Mouse (Mus musculus): ENCODE data around the gene Unc79.

Unc79 gene

DNA sequence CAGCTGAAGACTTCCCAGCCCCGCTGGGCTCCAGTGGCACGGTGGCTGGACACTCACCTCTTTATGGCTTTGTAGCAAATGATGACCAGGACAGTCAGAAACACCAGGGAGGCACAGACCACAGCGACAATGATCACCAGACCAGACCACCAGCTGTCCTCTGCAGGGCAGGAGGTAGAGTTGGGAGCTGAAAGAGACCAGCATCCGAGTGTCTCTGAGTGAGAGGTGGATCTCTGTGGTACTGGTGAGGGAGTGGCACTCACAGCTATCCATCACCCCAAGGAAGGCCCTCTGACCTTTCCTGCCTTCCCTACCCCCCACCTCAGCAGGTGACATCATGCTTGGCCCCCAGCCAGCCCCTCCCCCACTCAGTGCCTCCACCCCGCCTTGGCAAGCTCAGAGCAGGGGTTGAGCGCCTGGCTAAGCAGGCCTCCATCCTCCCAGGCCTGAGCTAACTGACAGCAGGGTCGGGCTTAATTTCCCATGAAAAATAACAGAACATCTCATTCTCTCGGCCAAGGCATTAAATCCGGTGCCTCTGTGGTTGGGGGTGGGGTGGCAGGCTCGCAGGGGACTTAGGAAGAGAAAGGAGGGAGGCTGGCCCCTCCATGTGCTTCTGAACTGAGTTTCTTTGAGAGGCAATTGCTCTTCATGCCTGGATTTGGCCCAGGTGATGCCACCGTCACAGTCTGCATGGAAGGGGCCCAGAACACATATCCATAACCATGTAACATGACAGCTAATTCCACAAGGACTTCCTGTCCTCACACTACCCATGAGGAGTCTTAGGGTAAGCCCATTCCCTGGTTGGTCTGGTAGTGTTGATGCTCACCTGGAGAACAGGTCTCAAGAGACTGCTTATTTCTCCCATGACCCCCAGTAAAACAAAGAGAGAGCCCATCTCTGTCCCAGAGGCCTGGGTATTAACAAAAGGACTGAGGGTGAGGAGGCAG, 254.2 kb downstream of the Unc79 start:
- DNase-seq (ENCODE audit: low spot score in 2 of 2) = no peak

GRCm38 (mm10) chr12:103205561-103205960, 256.9 kb downstream of the Unc79 start:
- DNase-seq (ENCODE audit: low spot score in 2 of 2) = no peak

DNA sequence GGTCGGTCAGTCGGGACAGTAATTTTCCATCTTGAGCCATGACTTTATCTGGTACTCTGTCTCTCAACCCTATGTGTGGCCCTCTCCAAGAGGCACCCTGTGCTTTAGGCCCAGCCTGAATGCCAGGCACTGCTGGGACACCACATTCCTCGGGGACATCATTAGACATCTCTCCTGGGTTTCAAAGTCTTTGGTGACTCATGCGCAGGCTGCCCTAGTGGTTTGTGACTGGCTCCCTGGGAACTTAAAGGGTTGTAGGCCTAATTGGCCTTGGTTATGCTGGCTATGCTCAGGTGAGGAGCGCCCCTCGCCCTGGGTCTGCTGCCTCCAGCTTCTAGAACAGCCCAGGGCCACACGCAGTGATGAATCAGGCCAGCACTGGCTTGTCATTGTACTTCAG, 260.9 kb downstream of the Unc79 start:
- no peak for DNase-seq (ENCODE audit: low spot score in 2 of 2)

DNA sequence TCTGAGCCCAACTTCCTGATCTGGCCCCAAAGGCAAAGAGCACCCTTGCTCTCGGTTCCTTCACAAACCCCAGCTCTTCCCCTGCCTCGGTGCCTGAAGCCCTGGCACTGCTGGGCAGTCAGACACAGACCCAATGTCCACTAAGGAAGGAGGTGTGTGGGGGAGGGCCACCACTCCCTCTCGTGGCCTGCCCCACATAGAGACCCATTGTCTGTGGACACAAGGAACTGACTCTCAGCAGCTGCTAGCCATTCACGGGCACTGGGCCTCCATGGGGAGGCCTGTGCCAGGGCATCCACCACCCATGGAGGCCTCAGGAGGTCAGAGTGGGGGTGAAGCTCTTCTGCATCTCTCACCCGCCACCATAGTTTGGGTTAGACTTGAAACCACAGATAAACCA, 262.4 kb downstream of the Unc79 start:
- DNase-seq (ENCODE audit: low spot score in 2 of 2) = no peak

GRCm38 (mm10) chr12:103213591-103213990, 264.9 kb downstream of the Unc79 start:
- no peak for DNase-seq (ENCODE audit: low spot score in 2 of 2)

DNA sequence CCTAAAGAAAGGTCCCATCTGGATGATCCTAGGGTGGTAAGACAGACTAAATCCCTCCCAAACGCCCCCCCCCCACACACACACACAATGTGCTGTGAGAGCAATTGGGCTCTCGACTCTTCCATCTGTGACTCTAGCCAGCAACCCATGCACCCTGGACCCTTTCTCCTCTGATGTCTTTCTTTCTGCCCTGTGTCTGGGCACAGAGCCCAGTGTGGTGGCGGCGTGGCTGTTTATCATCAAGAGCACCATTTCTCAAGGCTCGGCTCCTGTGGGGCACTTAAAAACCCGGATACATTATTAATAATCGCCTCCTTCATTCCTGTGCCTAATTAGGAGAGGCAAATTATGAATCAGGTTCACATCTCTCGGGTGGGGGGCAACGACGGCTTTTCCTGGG, 265.6 kb downstream of the Unc79 start:
- no peak for DNase-seq (ENCODE audit: low spot score in 2 of 2)

GRCm38 (mm10) chr12:103214797-103215196, 266.1 kb downstream of the Unc79 start:
- no peak for DNase-seq (ENCODE audit: low spot score in 2 of 2)

DNA sequence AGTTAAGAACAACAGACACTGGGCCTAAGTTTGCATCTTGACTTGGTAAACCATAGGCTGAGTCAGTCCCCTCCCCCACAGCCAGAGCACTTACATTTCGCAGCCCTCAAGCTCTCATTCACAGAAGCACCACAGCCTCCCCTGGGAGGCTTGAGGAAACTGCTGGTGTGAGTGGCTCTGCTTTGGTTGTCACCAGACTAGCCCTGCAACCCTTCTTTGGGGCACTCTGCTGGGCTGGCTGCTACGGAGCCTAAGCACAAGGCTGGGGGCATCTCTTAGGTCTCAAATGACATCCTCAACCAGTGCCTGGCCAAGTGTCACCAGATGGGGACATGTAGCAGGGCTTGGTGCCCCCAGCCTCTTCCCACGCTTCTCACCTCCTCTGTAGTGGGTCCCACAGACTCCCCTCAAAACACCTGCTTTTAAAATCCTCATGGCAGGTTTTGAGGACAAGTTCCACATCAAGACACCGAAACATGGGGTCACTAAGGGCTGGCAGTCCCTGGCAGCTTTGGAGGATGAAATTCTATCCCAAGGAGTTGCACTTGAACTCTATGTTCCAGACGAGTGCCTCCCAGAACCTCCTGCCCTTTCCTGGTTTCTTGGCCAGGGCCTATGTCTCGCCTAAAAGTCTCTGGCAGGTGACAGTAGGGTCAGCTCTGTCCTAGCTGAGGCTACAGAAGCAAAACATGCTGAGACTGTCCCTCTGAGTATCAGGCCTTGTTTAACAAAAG, 267.4 kb downstream of the Unc79 start:
- no peak for DNase-seq (ENCODE audit: low spot score in 2 of 2)

- no peak for DNase-seq (ENCODE audit: low spot score in 2 of 2)
These were observed 275.0 kb downstream of the Unc79 start for GRCm38 (mm10) chr12:103223671-103224070.

DNA sequence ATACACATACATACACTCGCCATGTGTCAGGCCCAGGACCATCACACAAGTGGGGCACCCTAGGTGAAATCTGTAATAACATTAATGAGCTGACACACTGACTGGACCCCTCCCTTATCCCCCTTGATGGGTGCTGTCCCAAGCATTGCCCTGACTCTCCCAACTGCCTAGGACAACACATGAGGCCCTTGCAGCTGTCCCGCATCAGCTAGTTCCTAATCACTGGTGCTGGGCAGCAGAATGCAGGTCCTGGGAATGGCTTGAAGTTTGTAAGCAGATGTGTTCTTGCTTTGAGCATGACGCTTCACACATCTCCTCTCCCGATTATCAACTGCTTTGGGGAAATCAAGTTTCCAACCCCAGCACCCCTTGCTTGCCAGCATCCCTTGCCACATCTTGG, 277.5 kb downstream of the Unc79 start:
- DNase-seq (ENCODE audit: low spot score in 2 of 2) = no peak

- DNase-seq (ENCODE audit: low spot score in 2 of 2) = no peak
These were observed 280.4 kb downstream of the Unc79 start for GRCm38 (mm10) chr12:103229058-103229457.

Measured in spleen, postnatal 10 days (tissue).